Mouse (Mus musculus) C2C12 (cell line): ENCODE measurements around the gene Grik3.

Experiments
- CTCF ChIP-seq: IDR thresholded peaks from one replicate; pipeline ENCODE4 v1.5.1; 2011; ENCODE audit not compliant: control insufficient read depth, insufficient read depth, insufficient read length
- MAX ChIP-seq: IDR thresholded peaks from one replicate; pipeline ENCODE4 v1.6.1; 2011; ENCODE audit warnings: mild to moderate bottlenecking, control low read depth
- MYOD1 ChIP-seq: IDR thresholded peaks from one replicate; pipeline ENCODE4 v1.6.1; 2011; ENCODE audit warnings: low read depth; ENCODE audit not compliant: control insufficient read depth, insufficient read length
- USF1 ChIP-seq: IDR thresholded peaks from one replicate; pipeline ENCODE4 v1.6.1; 2011; ENCODE audit warnings: low read depth, mild to moderate bottlenecking, control low read depth, moderate library complexity

DNA sequence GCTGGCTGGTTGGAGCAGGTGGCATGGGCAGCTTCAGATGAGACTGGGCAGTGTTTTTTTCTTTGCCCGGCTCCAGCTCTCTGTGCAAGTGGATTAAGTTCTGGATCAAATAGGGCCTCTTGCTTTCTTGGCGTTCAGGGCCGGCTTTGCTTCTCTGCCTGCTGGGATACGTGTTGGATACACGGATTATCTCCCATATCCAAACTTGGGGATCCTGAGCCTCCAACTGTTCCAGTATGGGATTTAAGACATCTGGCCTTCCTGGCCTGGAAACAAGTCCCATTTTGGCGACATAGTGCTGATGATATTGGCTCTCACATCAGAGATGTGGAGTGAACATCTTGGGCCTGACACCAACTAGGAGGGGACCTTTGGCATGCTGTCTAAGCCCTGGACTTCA is 21.9 kb downstream of the Grik3 start:
- no peak for TF ChIP-seq CTCF
- TF ChIP-seq MYOD1: no peak
- no peak for TF ChIP-seq MAX
- TF ChIP-seq USF1: no peak
